Mouse (Mus musculus) ES-E14 (cell line): ENCODE data around the gene Atp2c2.
A peak's percentile ranks its signal among the peaks of the same experiment; 100 is the strongest.

Source experiments
- CHD2 ChIP-seq: IDR thresholded peaks from 2 replicates; pipeline ENCODE4 v1.6.1; 2014; ENCODE audit warnings: mild to moderate bottlenecking, low read depth, low read length, inconsistent platforms
- HCFC1 ChIP-seq: IDR thresholded peaks from 2 replicates; pipeline ENCODE4 v1.6.1; 2012; ENCODE audit warnings: low read length, inconsistent platforms, borderline replicate concordance; ENCODE audit not compliant: insufficient read depth
- MAFK ChIP-seq: IDR thresholded peaks from 2 replicates; pipeline ENCODE4 v1.6.1; 2014; ENCODE audit warnings: mild to moderate bottlenecking, low read depth, low read length, inconsistent platforms; ENCODE audit not compliant: insufficient read depth
- ZC3H11A ChIP-seq: IDR thresholded peaks from 2 replicates; pipeline ENCODE4 v1.6.1; 2012; ENCODE audit warnings: low read depth, mild to moderate bottlenecking, inconsistent platforms, low read length, borderline replicate concordance
- ZNF384 ChIP-seq: IDR thresholded peaks from 2 replicates; pipeline ENCODE4 v1.6.1; 2012; ENCODE audit warnings: low read depth, low read length, inconsistent platforms

- no peak for TF ChIP-seq ZNF384
- TF ChIP-seq CHD2: no peak
- TF ChIP-seq HCFC1: no peak
- no peak for TF ChIP-seq MAFK
- peak; percentile 71; the same call in 1 of the 2 replicates for TF ChIP-seq ZC3H11A
Measured at GRCm38 (mm10) chr8:119676389-119676788, 23.4 kb upstream of the Atp2c2 start.
